Mouse (Mus musculus) neural tube, embryonic 13.5 days (tissue): ENCODE measurements at regions not wholly inside any gene's neighbourhood (a gene's known extent, or its start where the extent isn't known, plus 50 kb on each side); places are given as distances from the start of the nearest gene placed in this dataset.

ENCODE experiments used
- ATAC-seq: fragments of 200-750 bp; cut with Nextera tagmentation; 2 replicates; pipeline ENCODE4 v1.8.0; 2017; ENCODE audit warnings: low read depth, mild to moderate bottlenecking, moderate TSS enrichment, moderate library complexity
- H3K27ac ChIP-seq: fragments of 300-500 bp; sonication (generic); replicated peaks from 2 replicates; pipeline ENCODE4 v1.5.1; 2015; ENCODE audit warnings: moderate library complexity, mild to moderate bottlenecking, inconsistent platforms
- H3K27me3 ChIP-seq: fragments of 300-500 bp; sonication (generic); 2 replicates; pipeline ENCODE4 v1.6.1; 2015; ENCODE audit warnings: mild to moderate bottlenecking, inconsistent platforms
- H3K36me3 ChIP-seq: fragments of 300-500 bp; sonication (generic); 2 replicates; pipeline ENCODE4 v1.6.1; 2015; ENCODE audit warnings: mild to moderate bottlenecking, inconsistent platforms
- H3K4me1 ChIP-seq: fragments of 300-500 bp; sonication (generic); replicated peaks from 2 replicates; pipeline ENCODE4 v1.6.1; 2015; ENCODE audit warnings: inconsistent platforms
- H3K4me2 ChIP-seq: fragments of 300-500 bp; sonication (generic); 2 replicates; pipeline ENCODE4 v1.6.1; 2015; ENCODE audit warnings: inconsistent platforms, mild to moderate bottlenecking, moderate library complexity
- H3K4me3 ChIP-seq: fragments of 300-500 bp; sonication (generic); 2 replicates; pipeline ENCODE4 v1.5.1; 2015; ENCODE audit warnings: mild to moderate bottlenecking, inconsistent platforms
- H3K9ac ChIP-seq: fragments of 300-500 bp; sonication (generic); 2 replicates; pipeline ENCODE4 v1.6.1; 2015; ENCODE audit warnings: moderate library complexity, mild to moderate bottlenecking, inconsistent platforms
- H3K9me3 ChIP-seq: fragments of 300-500 bp; sonication (generic); 2 replicates; pipeline ENCODE4 v1.6.1; 2016; ENCODE audit warnings: inconsistent platforms
- WGBS: fragments of 180-500 bp; shearing (Covaris S2); methylation state at CpG from one replicate; pipeline ENCODE4 v1.1.7; 2015; 5-methylcytosine and 5-hydroxymethylcytosine counted together

GRCm38 (mm10) chr4:95105424-95105823 lies 53.4 kb upstream of the Jun start:
- no peaks in the 10 kb centered on the region for H3K36me3 ChIP-seq
- H3K9ac ChIP-seq = no peak overlapping the region
- H3K27ac ChIP-seq = no peak overlapping the region
- 40% methylated on average over 3 of the region's 3 CpGs for WGBS
- H3K4me1 ChIP-seq = peaks cover 33% of the 10 kb centered on the region
- H3K9me3 ChIP-seq = peaks cover 6% of the 10 kb centered on the region; the same call in 1 of the 2 replicates
- peaks cover 6% of the 10 kb centered on the region; the same call in 1 of the 2 replicates for H3K27me3 ChIP-seq
- peak; percentile 56; the same call in 1 of the 2 replicates for ATAC-seq
- peak overlapping the region; percentile 30; the same call in 1 of the 2 replicates for H3K4me2 ChIP-seq
- no peak overlapping the region for H3K4me3 ChIP-seq

GRCm38 (mm10) chr4:95105926-95106622 lies 54.1 kb upstream of the Jun start:
- Histone ChIP-seq H3K4me3 (no peak overlapping the region), H3K9ac (peak overlapping the region; percentile 51; the same call in 1 of the 2 replicates), H3K27me3 (peaks cover 6% of the 10 kb centered on the region; the same call in 1 of the 2 replicates), H3K4me1 (peaks cover 33% of the 10 kb centered on the region), H3K27ac (peak overlapping the region; percentile 25; the same call in 1 of the 2 replicates), H3K36me3 (no peaks in the 10 kb centered on the region), H3K4me2 (peak overlapping the region; percentile 30), H3K9me3 (peaks cover 6% of the 10 kb centered on the region; the same call in 1 of the 2 replicates)
- ATAC-seq = peak; percentile 53; the same call in 1 of the 2 replicates
- WGBS = 34% methylated on average over 16 of the region's 16 CpGs

GRCm38 (mm10) chr4:95106881-95107665 lies 55.1 kb upstream of the Jun start:
- H3K27me3 ChIP-seq = peaks cover 6% of the 10 kb centered on the region; the same call in 1 of the 2 replicates
- no peak overlapping the region for H3K27ac ChIP-seq
- ATAC-seq = no peak
- peaks cover 33% of the 10 kb centered on the region for H3K4me1 ChIP-seq
- 72% methylated on average over 10 of the region's 10 CpGs for WGBS
- no peaks in the 10 kb centered on the region for H3K36me3 ChIP-seq
- H3K4me3 ChIP-seq = no peak overlapping the region
- no peaks in the 10 kb centered on the region for H3K9me3 ChIP-seq
- no peak overlapping the region for H3K9ac ChIP-seq
- no peak overlapping the region for H3K4me2 ChIP-seq

GRCm38 (mm10) chr4:95108811-95109210 lies 56.8 kb upstream of the Jun start:
- peaks cover 6% of the 10 kb centered on the region; the same call in 1 of the 2 replicates for H3K27me3 ChIP-seq
- 44% methylated on average over 6 of the region's 6 CpGs for WGBS
- no peaks in the 10 kb centered on the region for H3K36me3 ChIP-seq
- no peak overlapping the region for H3K27ac ChIP-seq
- H3K4me2 ChIP-seq = no peak overlapping the region
- no peaks in the 10 kb centered on the region for H3K9me3 ChIP-seq
- H3K4me3 ChIP-seq = no peak overlapping the region
- H3K9ac ChIP-seq = no peak overlapping the region
- H3K4me1 ChIP-seq = peaks cover 33% of the 10 kb centered on the region
- ATAC-seq = peak; percentile 50; the same call in 1 of the 2 replicates

GRCm38 (mm10) chr4:95110828-95111227 lies 58.8 kb upstream of the Jun start:
- H3K27me3 ChIP-seq = no peaks in the 10 kb centered on the region
- no peak overlapping the region for H3K9ac ChIP-seq
- H3K4me2 ChIP-seq = no peak overlapping the region
- ATAC-seq = no peak
- no peak overlapping the region for H3K4me3 ChIP-seq
- H3K36me3 ChIP-seq = no peaks in the 10 kb centered on the region
- peaks cover 26% of the 10 kb centered on the region for H3K4me1 ChIP-seq
- H3K27ac ChIP-seq = no peak overlapping the region
- no peaks in the 10 kb centered on the region for H3K9me3 ChIP-seq
- 94% methylated on average over 8 of the region's 8 CpGs for WGBS

GRCm38 (mm10) chr4:95117158-95117681 lies 65.2 kb upstream of the Jun start:
- Histone ChIP-seq H3K27me3 (no peaks in the 10 kb centered on the region), H3K9ac (no peak overlapping the region), H3K4me3 (no peak overlapping the region), H3K4me2 (no peak overlapping the region), H3K27ac (no peak overlapping the region), H3K9me3 (no peaks in the 10 kb centered on the region), H3K4me1 (no peaks in the 10 kb centered on the region), H3K36me3 (no peaks in the 10 kb centered on the region)
- ATAC-seq = no peak
- 51% methylated on average over 5 of the region's 5 CpGs for WGBS

- Histone ChIP-seq H3K4me3 (no peak overlapping the region), H3K27ac (no peak overlapping the region), H3K27me3 (no peaks in the 10 kb centered on the region), H3K4me1 (no peaks in the 10 kb centered on the region), H3K9me3 (no peaks in the 10 kb centered on the region), H3K4me2 (no peak overlapping the region), H3K9ac (no peak overlapping the region), H3K36me3 (no peaks in the 10 kb centered on the region)
- ATAC-seq = no peak
- 83% methylated on average over 1 of the region's 1 CpGs for WGBS
These were observed 68.9 kb upstream of the Jun start for GRCm38 (mm10) chr4:95120876-95121275.

- Histone ChIP-seq H3K9me3 (no peaks in the 10 kb centered on the region), H3K4me3 (no peak overlapping the region), H3K4me2 (no peak overlapping the region), H3K27me3 (no peaks in the 10 kb centered on the region), H3K27ac (no peak overlapping the region), H3K9ac (no peak overlapping the region), H3K4me1 (no peaks in the 10 kb centered on the region), H3K36me3 (no peaks in the 10 kb centered on the region)
- 79% methylated on average over 1 of the region's 1 CpGs for WGBS
- no peak for ATAC-seq
These were observed 73.3 kb upstream of the Jun start for GRCm38 (mm10) chr4:95125346-95125745.

- Histone ChIP-seq H3K9ac (no peak overlapping the region), H3K4me3 (no peak overlapping the region), H3K9me3 (no peaks in the 10 kb centered on the region), H3K27me3 (peaks cover 5% of the 10 kb centered on the region; the same call in 1 of the 2 replicates), H3K27ac (no peak overlapping the region), H3K4me1 (no peaks in the 10 kb centered on the region), H3K36me3 (no peaks in the 10 kb centered on the region), H3K4me2 (no peak overlapping the region)
- 64% methylated on average over 2 of the region's 2 CpGs for WGBS
- no peak for ATAC-seq
These were observed 75.9 kb upstream of the Jun start for GRCm38 (mm10) chr4:95127970-95128369.

- Histone ChIP-seq H3K9me3 (no peaks in the 10 kb centered on the region), H3K27me3 (peaks cover 5% of the 10 kb centered on the region; the same call in 1 of the 2 replicates), H3K9ac (no peak overlapping the region), H3K4me2 (no peak overlapping the region), H3K4me1 (peaks cover 48% of the 10 kb centered on the region), H3K36me3 (no peaks in the 10 kb centered on the region), H3K27ac (no peak overlapping the region), H3K4me3 (no peak overlapping the region)
- 23% methylated on average over 3 of the region's 3 CpGs for WGBS
- no peak; the same call in 1 of the 2 replicates for ATAC-seq
These were observed 81.8 kb upstream of the Jun start for GRCm38 (mm10) chr4:95133815-95134214.

- Histone ChIP-seq H3K27me3 (peaks cover 5% of the 10 kb centered on the region; the same call in 1 of the 2 replicates), H3K4me2 (no peak overlapping the region), H3K36me3 (no peaks in the 10 kb centered on the region), H3K9me3 (no peaks in the 10 kb centered on the region), H3K27ac (no peak overlapping the region; the same call in 1 of the 2 replicates), H3K9ac (no peak overlapping the region), H3K4me1 (peaks cover 48% of the 10 kb centered on the region), H3K4me3 (no peak overlapping the region)
- 5% methylated on average over 5 of the region's 5 CpGs for WGBS
- peak; percentile 54; the same call in 1 of the 2 replicates for ATAC-seq
These were observed 82.6 kb upstream of the Jun start for GRCm38 (mm10) chr4:95134611-95135010.
